Mouse (Mus musculus) forebrain, embryonic 12.5 days (tissue): ENCODE results near the gene Yod1. TPM values are rescaled to one million over a fixed set of nuclear protein-coding genes. Genes with fewer than 3 reads are reported as not detected.

Experiments used
- ATAC-seq: fragments of 200-750 bp; cut with Nextera tagmentation; 2 replicates; pipeline ENCODE4 v1.8.0; 2017; ENCODE audit warnings: moderate TSS enrichment; ENCODE audit not compliant: low FRiP score
- H3K27ac ChIP-seq: fragments of 300-500 bp; sonication (generic); 2 replicates; pipeline ENCODE4 v1.5.1; 2016; ENCODE audit warnings: mild to moderate bottlenecking
- H3K27me3 ChIP-seq: fragments of 300-500 bp; sonication (generic); 2 replicates; pipeline ENCODE4 v1.6.1; 2016; ENCODE audit warnings: mild to moderate bottlenecking
- H3K36me3 ChIP-seq: fragments of 300-500 bp; sonication (generic); replicated peaks from 2 replicates; pipeline ENCODE4 v1.6.1; 2016; ENCODE audit warnings: mild to moderate bottlenecking
- H3K4me1 ChIP-seq: fragments of 300-500 bp; sonication (generic); 2 replicates; pipeline ENCODE4 v1.6.1; 2016
- H3K4me2 ChIP-seq: fragments of 300-500 bp; sonication (generic); 2 replicates; pipeline ENCODE4 v1.6.1; 2016; ENCODE audit warnings: mild to moderate bottlenecking, moderate library complexity
- H3K4me3 ChIP-seq: fragments of 300-500 bp; sonication (generic); replicated peaks from 2 replicates; pipeline ENCODE4 v1.5.1; 2016; ENCODE audit warnings: mild to moderate bottlenecking
- H3K9ac ChIP-seq: fragments of 300-500 bp; sonication (generic); 2 replicates; pipeline ENCODE4 v1.6.1; 2016; ENCODE audit warnings: mild to moderate bottlenecking
- H3K9me3 ChIP-seq: fragments of 300-500 bp; sonication (generic); 2 replicates; pipeline ENCODE4 v1.6.1; 2016
- WGBS: fragments of 180-500 bp; shearing (Covaris S2); methylation state at CpG from one replicate; pipeline ENCODE4 v1.1.7; 2016; 5-methylcytosine and 5-hydroxymethylcytosine counted together
- polyA plus RNA-seq: library from polyadenylated mRNA; unstranded; fragments of >200 nt; fragmentation: Nextera tagmentation; extraction: Ambion mirVana; gene quantifications from 2 replicates; pipeline ENCODE4 v1.2.1, GENCODE M21; 2016

The Yod1 gene
- polyA plus RNA-seq, 1 experiment from 2014 or later: 18.9 TPM

DNA sequence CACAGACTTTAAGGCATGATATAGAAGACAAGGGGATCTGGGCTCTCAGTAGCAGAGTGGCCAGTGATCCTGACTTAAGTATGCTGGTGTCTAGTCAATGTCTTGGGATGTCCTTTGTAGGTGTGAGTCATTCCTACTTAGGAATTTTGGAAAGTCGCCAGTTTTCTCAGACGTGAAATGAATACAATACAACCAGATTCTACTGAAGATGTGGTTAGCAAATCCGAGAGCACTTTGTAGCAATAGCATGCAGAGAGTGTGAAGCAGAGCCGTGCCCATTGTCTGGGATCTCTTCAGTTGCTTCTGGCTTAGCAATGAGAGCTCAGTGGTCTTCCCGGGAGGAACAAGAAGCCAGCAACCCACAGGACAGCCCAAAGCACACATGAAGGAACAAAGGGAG, 17.3 kb downstream of the Yod1 start:
- Histone ChIP-seq H3K27ac (no peak overlapping the region), H3K4me2 (no peak overlapping the region), H3K9me3 (no peaks in the 10 kb centered on the region), H3K9ac (no peak overlapping the region), H3K4me1 (peaks cover 9% of the 10 kb centered on the region), H3K4me3 (no peak overlapping the region), H3K36me3 (no peaks in the 10 kb centered on the region), H3K27me3 (no peaks in the 10 kb centered on the region)
- ATAC-seq: no peak
- WGBS: 63% methylated on average over 5 of the region's 5 CpGs

DNA sequence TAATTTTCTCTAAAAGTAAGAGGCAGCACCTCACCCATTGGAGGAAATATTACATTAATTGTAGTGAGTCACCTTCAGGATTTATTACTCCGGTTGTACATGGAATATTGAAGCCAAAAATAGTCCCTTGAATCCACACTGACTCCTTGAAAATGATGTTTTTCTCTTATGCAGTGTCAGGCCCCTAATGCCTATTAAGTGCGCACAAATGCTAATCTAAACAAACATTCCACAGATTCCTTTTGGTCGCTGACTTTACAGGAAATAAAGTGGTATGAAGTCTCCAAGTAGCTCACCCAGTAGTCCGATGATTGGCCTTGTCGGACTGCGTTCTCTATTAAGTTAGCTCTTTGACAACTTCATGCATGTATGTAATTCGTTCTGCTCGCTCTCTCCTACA, 17.7 kb downstream of the Yod1 start:
- Histone ChIP-seq H3K9me3 (no peaks in the 10 kb centered on the region), H3K27me3 (no peaks in the 10 kb centered on the region), H3K27ac (no peak overlapping the region), H3K36me3 (no peaks in the 10 kb centered on the region), H3K4me2 (no peak overlapping the region), H3K9ac (no peak overlapping the region), H3K4me1 (peaks cover 9% of the 10 kb centered on the region), H3K4me3 (no peak overlapping the region)
- no peak for ATAC-seq
- 78% methylated on average over 8 of the region's 8 CpGs for WGBS

DNA sequence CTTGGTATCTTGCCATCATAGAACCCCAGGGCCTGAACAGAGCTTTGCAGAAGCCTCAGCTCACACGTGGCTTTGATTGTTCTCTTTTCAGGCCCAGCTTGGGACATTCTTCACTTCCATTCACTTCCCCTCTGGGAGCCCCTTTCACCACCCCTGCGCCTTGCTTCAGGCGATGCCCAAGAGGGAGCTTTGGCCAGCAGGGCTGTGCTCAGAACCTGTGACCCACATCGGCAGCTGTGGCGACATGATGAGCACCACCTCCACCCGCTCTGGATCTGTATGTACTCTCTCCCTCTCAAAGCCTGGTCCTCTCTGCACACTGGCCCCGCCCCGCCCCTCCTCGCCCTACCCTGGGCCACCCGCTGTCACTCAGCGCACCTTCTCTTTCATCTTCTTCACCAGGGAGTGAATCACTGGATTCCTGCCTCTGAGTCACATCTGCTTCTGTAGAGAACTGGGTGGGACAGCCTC, 20.3 kb downstream of the Yod1 start:
- no peak for ATAC-seq
- H3K36me3 ChIP-seq: no peaks in the 10 kb centered on the region
- H3K4me1 ChIP-seq: peaks cover 3% of the 10 kb centered on the region; the same call in 1 of the 2 replicates
- H3K27ac ChIP-seq: no peak overlapping the region
- no peak overlapping the region for H3K4me3 ChIP-seq
- no peak overlapping the region for H3K9ac ChIP-seq
- 25% methylated on average over 11 of the region's 11 CpGs for WGBS
- no peaks in the 10 kb centered on the region for H3K27me3 ChIP-seq
- no peaks in the 10 kb centered on the region for H3K9me3 ChIP-seq
- H3K4me2 ChIP-seq: no peak overlapping the region

DNA sequence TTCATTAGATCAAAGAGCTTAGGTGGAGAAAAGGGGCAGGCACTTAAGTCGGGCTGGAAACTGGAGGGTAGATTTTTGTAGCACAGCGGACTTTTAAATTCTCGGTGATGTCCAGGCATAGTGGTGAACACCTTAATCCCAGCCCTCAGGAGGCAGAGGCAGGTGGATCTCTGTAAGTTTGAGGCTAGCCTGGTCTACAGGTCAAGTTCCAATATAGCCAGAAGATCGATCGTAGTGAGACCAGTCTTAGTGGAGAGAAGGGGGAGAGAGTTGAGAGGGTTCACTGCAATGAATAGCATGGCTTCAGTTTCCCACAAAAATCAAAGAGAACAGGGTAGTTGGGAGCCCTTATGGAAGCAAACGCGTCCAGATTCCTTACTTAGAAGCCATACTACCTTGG, 20.8 kb downstream of the Yod1 start:
- Histone ChIP-seq H3K9me3 (no peaks in the 10 kb centered on the region), H3K4me1 (peaks cover 3% of the 10 kb centered on the region; the same call in 1 of the 2 replicates), H3K9ac (no peak overlapping the region), H3K27me3 (no peaks in the 10 kb centered on the region), H3K36me3 (no peaks in the 10 kb centered on the region), H3K4me3 (no peak overlapping the region), H3K4me2 (no peak overlapping the region), H3K27ac (no peak overlapping the region)
- 89% methylated on average over 7 of the region's 7 CpGs for WGBS
- ATAC-seq: no peak

DNA sequence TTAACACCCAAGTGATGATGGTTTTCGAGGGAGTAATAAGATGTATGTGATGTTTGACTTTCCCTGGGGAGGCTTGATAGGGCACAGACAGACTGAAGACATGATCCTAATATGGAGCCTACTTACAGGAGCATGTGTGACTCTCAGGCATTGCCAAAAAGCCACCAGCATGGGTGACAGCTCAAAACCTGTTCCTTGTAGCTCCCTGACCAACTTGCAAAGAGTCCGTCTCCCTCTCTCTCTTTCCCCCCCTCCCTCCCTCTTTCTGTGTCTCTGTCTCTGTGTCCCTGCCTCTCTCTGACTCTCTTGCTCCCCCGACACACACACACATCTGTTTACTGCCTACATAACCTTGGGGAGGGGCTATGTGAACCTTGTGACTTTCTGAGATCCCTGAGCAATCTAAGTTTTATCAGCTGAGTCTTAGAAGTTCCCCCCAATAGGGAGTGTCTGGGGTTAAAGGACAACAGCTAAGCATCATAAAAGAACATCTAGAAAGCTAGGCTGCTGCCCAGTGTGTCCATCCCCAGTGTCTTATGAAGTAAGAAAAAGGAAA, 21.5 kb downstream of the Yod1 start:
- 86% methylated on average over 3 of the region's 3 CpGs for WGBS
- H3K4me1 ChIP-seq: peaks cover 3% of the 10 kb centered on the region; the same call in 1 of the 2 replicates
- H3K36me3 ChIP-seq: no peaks in the 10 kb centered on the region
- no peaks in the 10 kb centered on the region for H3K27me3 ChIP-seq
- H3K9me3 ChIP-seq: no peaks in the 10 kb centered on the region
- no peak overlapping the region for H3K4me3 ChIP-seq
- H3K9ac ChIP-seq: no peak overlapping the region
- ATAC-seq: no peak
- H3K4me2 ChIP-seq: no peak overlapping the region
- H3K27ac ChIP-seq: no peak overlapping the region

DNA sequence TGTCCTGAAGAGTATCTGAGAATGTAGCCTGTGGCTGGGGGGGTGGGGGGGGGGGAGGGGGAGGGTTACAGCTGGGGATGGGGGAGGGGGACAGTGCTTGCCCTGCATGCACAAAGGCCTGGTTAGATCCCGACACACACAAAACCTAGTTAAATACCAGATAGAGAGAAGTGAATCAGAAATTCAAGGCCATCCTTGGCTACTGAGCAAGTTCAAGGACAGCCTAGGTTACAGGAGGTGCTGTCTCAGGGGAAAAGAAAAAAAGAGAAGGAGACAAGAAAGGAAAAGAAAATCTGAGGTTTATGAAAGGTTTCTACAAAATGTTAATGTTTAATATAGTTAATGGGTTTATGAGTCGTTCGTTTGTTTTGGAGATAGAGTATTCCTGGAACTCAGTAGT, 22.5 kb downstream of the Yod1 start:
- Histone ChIP-seq H3K9me3 (no peaks in the 10 kb centered on the region), H3K4me1 (0 out of 2 replicates have a peak, but pooled peaks cover under 1% of the 10 kb centered on the region), H3K36me3 (no peaks in the 10 kb centered on the region), H3K27me3 (no peaks in the 10 kb centered on the region), H3K4me2 (no peak overlapping the region), H3K4me3 (no peak overlapping the region), H3K27ac (no peak overlapping the region), H3K9ac (no peak overlapping the region)
- no peak for ATAC-seq
- WGBS: 82% methylated on average over 3 of the region's 3 CpGs

DNA sequence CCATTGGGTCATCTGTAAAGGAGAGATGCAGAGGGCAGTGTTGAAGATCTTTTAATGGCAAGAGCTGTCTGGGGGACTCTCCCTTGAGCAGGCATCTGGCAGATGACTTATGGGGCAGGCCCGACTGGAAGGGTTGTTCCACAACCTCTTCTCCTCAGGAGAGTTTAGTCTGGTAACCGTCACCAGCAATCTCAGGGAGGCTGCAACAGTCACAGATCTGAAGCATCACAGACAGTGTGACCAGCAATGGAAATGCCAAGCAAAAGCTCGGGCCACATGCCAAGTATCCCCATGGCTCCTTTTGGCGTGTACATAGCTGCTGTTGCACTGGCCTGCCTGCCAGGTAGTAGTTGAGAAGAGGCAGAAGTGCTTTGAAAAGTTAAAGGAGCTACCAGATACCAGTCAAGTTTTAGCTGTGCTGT, 23.1 kb downstream of the Yod1 start:
- H3K4me1 ChIP-seq: no peaks in the 10 kb centered on the region
- 84% methylated on average over 4 of the region's 4 CpGs for WGBS
- no peak for ATAC-seq
- H3K4me2 ChIP-seq: no peak overlapping the region
- no peaks in the 10 kb centered on the region for H3K27me3 ChIP-seq
- H3K27ac ChIP-seq: no peak overlapping the region
- no peaks in the 10 kb centered on the region for H3K9me3 ChIP-seq
- no peaks in the 10 kb centered on the region for H3K36me3 ChIP-seq
- H3K4me3 ChIP-seq: no peak overlapping the region
- H3K9ac ChIP-seq: no peak overlapping the region

DNA sequence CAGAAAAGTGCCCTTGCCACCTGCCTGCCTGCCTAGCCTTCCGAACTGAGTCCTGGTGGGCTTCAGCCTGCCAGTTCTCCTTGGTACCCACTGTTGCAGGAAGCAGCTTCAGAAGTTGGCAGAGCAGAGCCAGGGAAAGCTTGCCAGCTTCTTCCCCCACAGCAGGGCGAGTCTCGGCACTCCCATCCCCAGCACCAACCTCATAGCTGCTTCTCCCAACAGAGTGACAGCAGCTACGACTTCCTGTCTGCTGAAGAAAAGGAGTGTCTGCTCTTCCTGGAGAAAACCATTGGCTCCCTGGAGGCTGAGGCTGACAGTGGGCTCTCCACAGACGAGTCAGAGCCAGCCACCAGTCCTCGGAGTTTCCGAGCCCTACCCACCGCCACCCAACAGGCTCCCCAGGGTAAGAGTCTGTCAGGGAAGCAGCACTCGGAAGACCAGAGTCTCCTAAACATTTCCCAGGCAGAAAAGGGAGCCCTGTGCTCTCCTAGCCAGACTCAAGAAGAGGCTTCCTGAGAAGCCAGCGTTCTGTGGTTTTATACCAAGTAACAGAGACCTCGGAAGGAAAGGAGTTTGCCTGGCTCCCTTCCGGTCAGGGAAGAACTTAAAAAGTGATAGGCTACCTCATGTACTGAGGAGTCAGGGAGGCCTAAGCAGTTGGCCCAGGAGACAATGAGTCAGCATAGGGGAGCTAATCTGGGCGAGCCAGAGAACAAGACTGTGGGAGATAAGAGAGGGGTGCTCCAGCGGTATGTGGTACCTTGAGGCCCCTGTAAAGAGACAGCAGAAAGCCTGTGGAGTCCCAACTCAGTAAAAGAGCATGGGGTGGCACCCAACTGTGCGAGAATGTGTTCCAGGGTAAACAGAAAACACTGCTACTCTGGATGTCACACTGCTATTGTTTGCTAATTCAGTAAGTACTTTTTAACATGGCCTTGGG, 23.9 kb downstream of the Yod1 start:
- H3K4me1 ChIP-seq: no peaks in the 10 kb centered on the region
- H3K4me2 ChIP-seq: no peak overlapping the region

DNA sequence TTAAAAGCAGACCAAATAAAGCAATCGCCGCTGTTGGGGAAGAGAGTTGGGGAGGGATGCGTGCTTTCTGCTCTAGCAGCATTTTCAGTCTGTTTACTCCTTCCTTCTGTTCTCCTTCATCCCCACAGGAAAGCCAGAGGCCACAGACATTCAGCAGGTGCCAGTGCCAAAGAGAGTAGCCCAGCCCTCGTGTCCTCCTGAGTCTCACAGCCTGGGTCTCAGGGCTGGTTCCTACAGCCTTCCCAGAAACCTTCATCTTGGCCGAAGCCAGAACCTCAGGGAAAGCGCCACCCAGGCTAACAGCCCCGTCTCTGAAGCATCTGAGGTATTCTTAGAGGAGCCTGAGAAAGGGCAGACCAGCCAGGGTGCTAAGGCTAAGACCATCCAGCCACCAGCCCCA, 25.1 kb downstream of the Yod1 start:
- Histone ChIP-seq H3K4me1 (no peaks in the 10 kb centered on the region), H3K27ac (no peak overlapping the region), H3K4me3 (no peak overlapping the region), H3K9me3 (no peaks in the 10 kb centered on the region), H3K36me3 (no peaks in the 10 kb centered on the region), H3K27me3 (no peaks in the 10 kb centered on the region), H3K9ac (no peak overlapping the region), H3K4me2 (no peak overlapping the region)
- 85% methylated on average over 7 of the region's 7 CpGs for WGBS
- ATAC-seq: no peak

More for the DNA sequence above, 23.9 kb downstream of the Yod1 start:
- no peaks in the 10 kb centered on the region for H3K9me3 ChIP-seq
- no peak overlapping the region for H3K4me3 ChIP-seq
- no peak overlapping the region for H3K27ac ChIP-seq
- ATAC-seq: no peak
- no peaks in the 10 kb centered on the region for H3K36me3 ChIP-seq
- no peaks in the 10 kb centered on the region for H3K27me3 ChIP-seq
- no peak overlapping the region for H3K9ac ChIP-seq
- 60% methylated on average over 15 of the region's 15 CpGs for WGBS

DNA sequence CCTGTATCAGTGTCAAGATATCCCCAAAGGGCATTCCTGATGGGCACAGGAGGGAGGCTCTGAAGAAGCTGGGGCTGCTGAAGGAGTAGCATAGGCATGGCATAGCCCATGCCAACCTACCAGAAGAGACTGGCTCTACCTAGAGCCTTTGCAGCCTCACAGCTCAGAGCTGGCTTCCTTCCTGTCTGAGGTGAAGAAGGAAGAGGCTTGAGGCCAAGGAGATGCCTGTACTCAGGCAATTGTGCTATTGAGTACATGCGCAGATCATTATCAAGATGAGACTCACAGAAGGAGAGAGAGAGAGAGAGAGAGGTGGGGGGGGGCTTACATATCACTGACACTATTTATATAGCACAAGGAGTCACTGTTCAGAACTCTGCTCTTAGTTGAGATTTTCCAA, 26.6 kb downstream of the Yod1 start:
- Histone ChIP-seq H3K9ac (no peak overlapping the region), H3K4me3 (no peak overlapping the region), H3K27me3 (no peaks in the 10 kb centered on the region), H3K9me3 (no peaks in the 10 kb centered on the region), H3K27ac (no peak overlapping the region), H3K36me3 (no peaks in the 10 kb centered on the region), H3K4me2 (no peak overlapping the region), H3K4me1 (no peaks in the 10 kb centered on the region)
- 100% methylated on average over 1 of the region's 1 CpGs for WGBS
- ATAC-seq: no peak

DNA sequence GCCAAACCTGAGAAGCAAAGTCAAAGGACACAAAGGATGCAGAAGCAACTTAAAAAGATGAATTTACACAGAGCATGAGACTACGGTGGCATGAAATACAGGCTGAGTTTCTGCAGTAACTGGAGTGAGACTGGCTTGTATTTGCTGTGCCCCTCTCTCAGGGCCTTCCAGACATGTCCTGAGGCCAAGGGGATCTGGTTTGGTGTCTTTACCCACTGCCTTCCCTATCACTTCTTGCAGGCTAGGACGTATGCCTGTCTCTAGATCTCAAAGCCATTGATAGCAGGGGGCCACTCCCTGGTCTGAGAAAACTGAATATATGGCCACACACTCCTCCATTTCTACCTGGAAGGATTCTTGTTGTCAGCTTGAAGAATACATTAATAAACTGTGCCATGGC, 27.1 kb downstream of the Yod1 start:
- ATAC-seq: no peak
- no peaks in the 10 kb centered on the region for H3K4me1 ChIP-seq
- no peaks in the 10 kb centered on the region for H3K9me3 ChIP-seq
- H3K27ac ChIP-seq: no peak overlapping the region
- no peak overlapping the region for H3K4me2 ChIP-seq
- no peaks in the 10 kb centered on the region for H3K36me3 ChIP-seq
- H3K9ac ChIP-seq: no peak overlapping the region
- WGBS: 83% methylated on average over 2 of the region's 2 CpGs
- no peaks in the 10 kb centered on the region for H3K27me3 ChIP-seq
- no peak overlapping the region for H3K4me3 ChIP-seq

DNA sequence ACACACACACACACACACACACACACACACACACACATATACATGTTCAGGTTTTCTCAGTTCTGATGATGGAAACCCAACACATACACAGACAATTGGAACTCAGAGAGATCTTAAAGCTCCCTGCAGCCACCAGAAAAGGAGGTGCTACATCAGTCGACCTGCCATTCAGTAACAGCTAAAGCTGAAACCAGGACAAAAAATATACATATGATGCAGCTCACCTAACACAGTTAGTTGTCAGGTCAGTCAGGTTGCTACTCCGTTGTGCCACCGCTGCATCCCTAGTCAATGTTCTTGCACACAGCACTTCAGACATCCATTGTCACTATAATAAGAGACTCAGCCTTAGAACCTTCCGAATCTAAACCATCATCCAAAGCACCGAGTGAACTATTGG, 27.8 kb downstream of the Yod1 start:
- WGBS: 91% methylated on average over 5 of the region's 5 CpGs
- Histone ChIP-seq H3K36me3 (no peaks in the 10 kb centered on the region), H3K27me3 (no peaks in the 10 kb centered on the region), H3K9ac (no peak overlapping the region), H3K4me2 (no peak overlapping the region), H3K27ac (no peak overlapping the region), H3K9me3 (no peaks in the 10 kb centered on the region), H3K4me3 (no peak overlapping the region), H3K4me1 (no peaks in the 10 kb centered on the region)
- no peak for ATAC-seq

DNA sequence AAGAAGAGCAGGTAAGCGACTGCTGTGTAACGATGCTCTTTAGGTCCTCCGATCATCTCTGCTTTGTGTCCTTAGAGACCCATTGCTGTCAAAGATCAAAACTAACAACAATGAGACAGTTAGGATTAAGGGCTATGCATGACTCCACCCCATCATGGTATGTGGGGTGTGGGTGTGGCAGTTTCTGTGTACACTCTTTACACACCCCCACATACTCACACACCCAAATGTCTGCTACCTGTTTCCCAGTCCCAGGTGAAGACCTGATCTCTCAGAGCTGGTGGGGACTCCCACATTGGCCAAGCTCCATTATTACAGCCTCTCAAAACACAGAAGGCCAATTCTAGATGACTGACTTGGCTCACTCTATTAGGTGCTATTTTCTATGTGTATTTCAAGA, 28.5 kb downstream of the Yod1 start:
- Histone ChIP-seq H3K9ac (no peak overlapping the region), H3K27me3 (no peaks in the 10 kb centered on the region), H3K36me3 (no peaks in the 10 kb centered on the region), H3K4me2 (no peak overlapping the region), H3K4me3 (no peak overlapping the region), H3K4me1 (no peaks in the 10 kb centered on the region), H3K27ac (no peak overlapping the region), H3K9me3 (no peaks in the 10 kb centered on the region)
- no peak for ATAC-seq
- 93% methylated on average over 3 of the region's 3 CpGs for WGBS
